Mouse (Mus musculus): ENCODE data around the gene Lhx4.

- TF ChIP-seq CTCF (IDR thresholded peaks at IDR 0.05; ENCODE audit: low read depth, low read length) (no peak), POLR2A (IDR thresholded peaks at IDR 0.05; ENCODE audit: extremely low read depth, insufficient read depth, low read length) (no peak)
Observed at GRCm38 (mm10) chr1:155777641-155778625, 26.4 kb upstream of the Lhx4 start.

All from liver, adult 2 months (tissue).